Mouse (Mus musculus): ENCODE data around the gene Tbck. TPM values are rescaled to one million over a fixed set of nuclear protein-coding genes. Genes with fewer than 3 reads are reported as not detected.

Gene Tbck
- 17.2 and 17.3 TPM in 2 replicates for polyA plus RNA-seq (2012; ENCODE audit: insufficient read depth, insufficient read length, missing spikeins)

DNA sequence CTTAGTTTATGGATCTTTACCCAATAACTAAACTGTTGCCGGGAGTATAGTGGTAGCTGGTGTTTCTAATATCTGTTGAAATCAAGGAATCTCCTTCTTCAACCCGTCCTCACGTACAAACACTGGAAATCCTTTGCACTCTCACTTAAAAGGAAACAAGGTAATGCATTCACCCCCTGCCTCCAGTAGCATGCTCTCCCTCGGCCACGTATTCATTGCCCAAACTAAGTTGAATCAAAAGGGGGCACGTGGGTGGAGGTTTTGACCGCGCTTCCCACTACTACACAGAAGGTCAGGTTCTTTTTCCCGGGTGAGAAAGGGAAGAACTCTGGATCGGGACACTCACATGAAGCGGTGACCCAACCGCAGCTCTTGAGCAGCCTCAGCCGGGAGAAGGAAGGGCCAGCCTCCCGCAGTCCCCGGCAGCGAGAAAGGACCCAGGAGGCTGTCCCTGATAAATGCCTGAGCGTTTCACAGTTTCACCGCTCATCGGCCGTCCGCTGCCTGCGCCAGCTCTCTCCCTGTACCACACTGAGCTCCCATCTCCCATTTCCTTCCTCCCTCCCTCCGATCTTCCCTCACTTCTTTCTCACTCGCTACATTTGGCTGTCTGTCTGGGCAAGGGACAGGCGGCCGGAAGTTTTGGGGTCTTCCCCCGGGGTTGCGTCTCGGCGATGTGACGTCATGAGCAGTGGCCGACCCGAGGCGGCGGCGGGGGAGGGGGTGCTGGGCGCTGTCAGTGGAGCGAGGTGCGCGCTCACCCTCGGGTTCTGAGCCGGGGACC is at the start of gene Tbck:
Gene Tbck, plus strand, starts transcription at position 698 of the 784 bp plus-strand sequence.
- Histone ChIP-seq H3K4me1 (ENCODE audit: control insufficient read depth, insufficient read depth, low read length) (peaks cover 5% of the 10 kb centered on the region), H3K4me3 (ENCODE audit: insufficient read depth, low read length) (peak within 1 kb of the TSS; percentile 94), H3K27ac (ENCODE audit: insufficient read depth, low read depth, low read length) (peak within 1 kb of the TSS; percentile 90)
- no peak for TF ChIP-seq CTCF (IDR thresholded peaks at IDR 0.05; ENCODE audit: low read depth, low read length)
- TF ChIP-seq POLR2A (IDR thresholded peaks at IDR 0.05; ENCODE audit: borderline replicate concordance, low read depth, low read length), result no peak

- H3K27ac ChIP-seq (ENCODE audit: insufficient read depth, low read depth, low read length), result no peak overlapping the region
- TF ChIP-seq CTCF (IDR thresholded peaks at IDR 0.05; ENCODE audit: low read depth, low read length) (no peak), POLR2A (IDR thresholded peaks at IDR 0.05; ENCODE audit: borderline replicate concordance, low read depth, low read length) (no peak)
- no peaks in the 10 kb centered on the region for H3K4me1 ChIP-seq (ENCODE audit: control insufficient read depth, insufficient read depth, low read length)
- no peak overlapping the region for H3K4me3 ChIP-seq (ENCODE audit: insufficient read depth, low read length)
These were observed 46.9 kb upstream of the Tbck start for GRCm38 (mm10) chr3:132637080-132637479.

DNA sequence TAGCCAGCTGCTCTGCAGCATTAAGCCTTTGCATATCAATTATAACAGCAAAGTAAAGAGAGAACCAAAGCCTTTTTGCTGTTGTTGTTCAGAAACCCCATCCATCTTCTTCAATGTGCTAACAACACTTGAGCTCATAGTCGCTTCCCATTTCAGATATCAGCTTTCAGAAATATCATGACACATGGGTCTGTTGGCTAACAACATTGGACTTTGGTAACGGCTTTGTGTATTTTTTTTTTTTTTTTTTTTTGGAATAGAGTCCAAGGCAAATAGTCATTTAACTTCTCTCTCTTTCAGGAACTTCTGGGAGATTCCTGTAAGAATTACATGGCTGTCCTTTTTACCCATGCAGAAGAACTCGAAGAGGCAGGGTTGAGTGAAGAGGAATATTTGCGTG is 39.9 kb upstream of the Tbck start:
- no peak for TF ChIP-seq CTCF (IDR thresholded peaks at IDR 0.05; ENCODE audit: low read depth, low read length)
- TF ChIP-seq POLR2A (IDR thresholded peaks at IDR 0.05; ENCODE audit: borderline replicate concordance, low read depth, low read length), result no peak
- no peak overlapping the region for H3K4me3 ChIP-seq (ENCODE audit: insufficient read depth, low read length)
- H3K4me1 ChIP-seq (ENCODE audit: control insufficient read depth, insufficient read depth, low read length), result no peaks in the 10 kb centered on the region; the same call in 1 of the 2 replicates
- H3K27ac ChIP-seq (ENCODE audit: insufficient read depth, low read depth, low read length), result no peak overlapping the region

DNA sequence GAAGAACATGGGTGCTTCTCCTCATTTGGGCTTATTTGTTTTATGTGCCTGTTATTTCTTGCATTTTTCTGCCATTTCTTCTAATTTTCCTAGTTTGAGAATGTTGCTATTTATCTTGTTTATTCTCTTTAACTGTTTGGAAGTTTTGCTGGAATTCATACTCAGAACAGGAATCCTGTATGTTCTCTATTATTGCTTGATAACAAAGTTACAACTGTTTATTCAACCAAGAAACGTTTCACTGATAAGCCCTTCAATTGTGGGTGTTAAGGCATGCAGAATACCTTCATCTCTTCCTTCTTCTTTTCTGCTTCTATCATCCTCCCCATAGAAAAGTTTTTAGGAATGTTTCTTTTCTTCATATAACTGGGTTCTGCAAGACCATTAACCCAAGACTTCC is 37.1 kb upstream of the Tbck start:
- TF ChIP-seq POLR2A (IDR thresholded peaks at IDR 0.05; ENCODE audit: borderline replicate concordance, low read depth, low read length) (no peak), CTCF (IDR thresholded peaks at IDR 0.05; ENCODE audit: low read depth, low read length) (no peak)
- Histone ChIP-seq H3K27ac (ENCODE audit: insufficient read depth, low read depth, low read length) (no peak overlapping the region), H3K4me1 (ENCODE audit: control insufficient read depth, insufficient read depth, low read length) (no peaks in the 10 kb centered on the region; the same call in 1 of the 2 replicates), H3K4me3 (ENCODE audit: insufficient read depth, low read length) (no peak overlapping the region)

DNA sequence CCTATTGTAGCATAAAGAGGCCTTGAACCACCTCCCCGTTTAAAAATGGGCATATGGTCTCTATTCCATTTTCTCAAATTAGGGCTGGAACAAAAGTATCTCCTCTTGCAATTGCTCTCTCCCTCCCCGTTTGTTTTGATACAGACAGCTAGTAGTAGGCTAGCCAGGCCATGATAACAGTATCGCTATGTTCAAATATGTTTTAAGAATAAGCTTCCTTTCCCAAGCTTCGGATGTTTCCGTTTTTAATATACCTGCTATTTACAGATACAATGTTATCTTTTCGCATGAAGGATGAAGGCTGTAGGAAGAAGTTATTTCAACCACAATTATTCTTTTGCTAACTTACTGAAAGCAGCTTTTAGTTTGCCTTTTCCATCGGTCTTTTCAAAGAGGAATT is 34.6 kb upstream of the Tbck start:
- TF ChIP-seq CTCF (IDR thresholded peaks at IDR 0.05; ENCODE audit: low read depth, low read length) (no peak), POLR2A (IDR thresholded peaks at IDR 0.05; ENCODE audit: borderline replicate concordance, low read depth, low read length) (no peak)
- Histone ChIP-seq H3K4me1 (ENCODE audit: control insufficient read depth, insufficient read depth, low read length) (no peaks in the 10 kb centered on the region), H3K27ac (ENCODE audit: insufficient read depth, low read depth, low read length) (no peak overlapping the region), H3K4me3 (ENCODE audit: insufficient read depth, low read length) (no peak overlapping the region)

- H3K4me1 ChIP-seq (ENCODE audit: control insufficient read depth, insufficient read depth, low read length), result no peaks in the 10 kb centered on the region
- TF ChIP-seq POLR2A (IDR thresholded peaks at IDR 0.05; ENCODE audit: borderline replicate concordance, low read depth, low read length) (no peak), CTCF (IDR thresholded peaks at IDR 0.05; ENCODE audit: low read depth, low read length) (no peak)
- H3K4me3 ChIP-seq (ENCODE audit: insufficient read depth, low read length), result no peak overlapping the region
- H3K27ac ChIP-seq (ENCODE audit: insufficient read depth, low read depth, low read length), result no peak overlapping the region
These were observed 33.8 kb upstream of the Tbck start for GRCm38 (mm10) chr3:132650191-132650590.

DNA sequence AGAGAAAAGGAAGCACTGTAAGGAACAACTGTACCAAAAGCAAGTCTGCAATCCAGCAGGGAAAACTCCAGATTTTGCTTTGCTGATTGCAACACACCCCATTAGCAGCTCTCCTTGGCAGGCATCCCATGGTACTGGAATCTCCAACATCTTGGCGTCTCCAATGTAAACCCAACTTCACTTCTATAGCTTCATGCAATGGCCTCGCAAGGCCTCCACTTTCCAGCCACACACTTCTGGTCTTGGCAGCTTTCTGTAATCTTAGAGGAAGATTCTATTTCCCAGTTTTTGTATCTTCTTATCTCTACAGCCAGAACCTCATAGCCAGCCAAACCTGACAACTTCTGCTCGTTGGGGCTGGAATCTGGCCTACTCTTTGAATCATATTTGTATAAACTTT is 32.2 kb upstream of the Tbck start:
- H3K4me3 ChIP-seq (ENCODE audit: insufficient read depth, low read length), result no peak overlapping the region
- H3K4me1 ChIP-seq (ENCODE audit: control insufficient read depth, insufficient read depth, low read length), result no peaks in the 10 kb centered on the region
- H3K27ac ChIP-seq (ENCODE audit: insufficient read depth, low read depth, low read length), result no peak overlapping the region
- TF ChIP-seq CTCF (IDR thresholded peaks at IDR 0.05; ENCODE audit: low read depth, low read length), result no peak
- no peak for TF ChIP-seq POLR2A (IDR thresholded peaks at IDR 0.05; ENCODE audit: borderline replicate concordance, low read depth, low read length)

GRCm38 (mm10) chr3:132653959-132654358 is 30.0 kb upstream of the Tbck start:
- Histone ChIP-seq H3K4me1 (ENCODE audit: control insufficient read depth, insufficient read depth, low read length) (no peaks in the 10 kb centered on the region), H3K27ac (ENCODE audit: insufficient read depth, low read depth, low read length) (no peak overlapping the region), H3K4me3 (ENCODE audit: insufficient read depth, low read length) (no peak overlapping the region)
- no peak for TF ChIP-seq POLR2A (IDR thresholded peaks at IDR 0.05; ENCODE audit: borderline replicate concordance, low read depth, low read length)
- no peak for TF ChIP-seq CTCF (IDR thresholded peaks at IDR 0.05; ENCODE audit: low read depth, low read length)

DNA sequence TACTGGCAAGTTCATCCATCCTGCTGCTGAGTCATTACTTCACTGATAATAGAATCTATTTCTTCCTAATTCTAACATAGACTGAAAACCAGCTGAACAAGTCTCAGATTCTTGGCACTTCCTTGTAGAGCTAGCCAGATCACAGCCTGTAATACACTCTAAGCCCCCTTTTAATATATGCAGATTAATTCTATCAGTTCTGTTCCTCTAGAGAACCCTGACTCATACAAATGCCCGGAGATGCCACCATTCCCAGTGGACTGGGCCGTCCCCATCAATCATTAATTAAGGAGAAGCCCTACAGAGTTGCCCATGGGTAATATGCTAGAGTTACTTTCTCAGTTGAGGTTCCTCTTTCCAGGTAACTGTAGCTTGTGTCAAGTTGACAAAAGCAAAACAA is 28.0 kb upstream of the Tbck start:
- H3K4me3 ChIP-seq (ENCODE audit: insufficient read depth, low read length), result no peak overlapping the region
- TF ChIP-seq POLR2A (IDR thresholded peaks at IDR 0.05; ENCODE audit: borderline replicate concordance, low read depth, low read length) (no peak), CTCF (IDR thresholded peaks at IDR 0.05; ENCODE audit: low read depth, low read length) (no peak)
- no peak overlapping the region for H3K27ac ChIP-seq (ENCODE audit: insufficient read depth, low read depth, low read length)
- no peaks in the 10 kb centered on the region for H3K4me1 ChIP-seq (ENCODE audit: control insufficient read depth, insufficient read depth, low read length)

DNA sequence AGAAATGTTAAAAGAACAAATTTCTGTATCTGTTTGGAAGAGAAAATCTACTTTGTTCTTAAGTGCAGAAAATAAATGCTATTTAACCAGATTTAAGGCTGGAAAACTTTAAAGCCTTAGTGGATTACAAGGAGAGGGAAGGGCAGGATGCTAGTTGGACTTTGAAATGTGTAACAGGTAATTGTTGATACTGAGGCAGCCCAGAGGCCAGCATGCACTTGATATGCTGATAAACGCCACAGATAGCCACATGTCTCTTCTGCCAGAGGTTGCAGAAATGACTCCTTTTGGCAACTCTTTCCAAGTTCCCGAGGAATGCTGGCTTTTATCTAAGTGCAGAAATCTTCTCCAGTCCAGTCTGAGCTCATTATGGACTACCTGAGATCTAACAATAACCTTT is 6.5 kb upstream of the Tbck start:
- H3K27ac ChIP-seq (ENCODE audit: insufficient read depth, low read depth, low read length), result no peak overlapping the region
- TF ChIP-seq CTCF (IDR thresholded peaks at IDR 0.05; ENCODE audit: low read depth, low read length) (no peak), POLR2A (IDR thresholded peaks at IDR 0.05; ENCODE audit: borderline replicate concordance, low read depth, low read length) (no peak)
- no peaks in the 10 kb centered on the region for H3K4me1 ChIP-seq (ENCODE audit: control insufficient read depth, insufficient read depth, low read length)
- H3K4me3 ChIP-seq (ENCODE audit: insufficient read depth, low read length), result no peak overlapping the region
